Mouse (Mus musculus) liver, postnatal 0 days (tissue): ENCODE data around the gene Slc26a11.

Experiments
- CTCF ChIP-seq: sonication (generic); IDR thresholded peaks from 2 replicates; pipeline ENCODE4 v1.5.1; 2016; ENCODE audit warnings: antibody characterized with exemption, low read depth
- EP300 ChIP-seq: IDR thresholded peaks from 2 replicates; pipeline ENCODE4 v1.6.1; 2016; ENCODE audit warnings: antibody characterized with exemption, low read depth, mild to moderate bottlenecking

- TF ChIP-seq CTCF (no peak), EP300 (no peak)
These were observed 23.2 kb downstream of the Slc26a11 start for GRCm38 (mm10) chr11:119378551-119378950.
